Mouse (Mus musculus): ENCODE results near the gene Oca2.

DNA sequence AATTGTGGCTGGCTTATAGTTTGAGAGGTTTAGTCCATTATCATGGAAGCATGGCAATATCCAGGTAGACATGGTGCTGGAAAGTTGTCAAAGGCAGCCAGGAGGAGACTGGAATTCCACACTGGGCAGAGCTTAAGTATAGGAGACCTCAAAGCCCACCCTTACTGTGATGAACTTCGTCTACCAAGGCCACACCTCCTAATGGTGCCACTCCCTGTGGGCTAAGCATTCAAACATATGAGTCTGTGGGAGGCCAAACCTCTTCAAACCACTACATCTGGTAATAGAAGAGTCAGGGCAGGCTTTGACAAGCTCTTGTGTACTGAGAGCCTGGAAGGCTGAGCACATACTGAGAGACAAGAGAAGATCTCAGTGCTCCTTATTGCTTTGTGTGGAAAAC, 260.2 kb downstream of the Oca2 start:
- TF ChIP-seq MEF2A (IDR thresholded peaks at IDR 0.05; ENCODE audit: borderline replicate concordance, low read depth, low read length) = no peak
- no peak for TF ChIP-seq IRF4 (IDR thresholded peaks at IDR 0.05; ENCODE audit: low read depth, low read length)
- no peak for TF ChIP-seq CTCF (conservative IDR thresholded peaks at IDR 0.05 in 1 of 2, IDR thresholded peaks at IDR 0.05 in 1 of 2; ENCODE audit: low read depth in 2 of 2, low read length in 2 of 2)
- TF ChIP-seq TBP (conservative IDR thresholded peaks at IDR 0.05; ENCODE audit: low read depth, low read length) = no peak
- no peak for TF ChIP-seq MAX (IDR thresholded peaks at IDR 0.05; ENCODE audit: low read length)
- TF ChIP-seq USF1 (IDR thresholded peaks at IDR 0.05; ENCODE audit: low read depth, low read length) = no peak
- TF ChIP-seq NRF1 (IDR thresholded peaks at IDR 0.05; ENCODE audit: low read depth, low read length) = no peak
- no peak for TF ChIP-seq TCF12 (IDR thresholded peaks at IDR 0.05; ENCODE audit: low read depth, low read length)
- no peak for TF ChIP-seq POLR2A (IDR thresholded peaks at IDR 0.05; ENCODE audit: low read depth, low read length)

Measured in CH12.LX (cell line).